Mouse (Mus musculus) stomach, postnatal 0 days (tissue): Measurements from ENCODE around the gene Nemp1. TPM values are rescaled to one million over a fixed set of nuclear protein-coding genes. Genes with fewer than 3 reads are reported as not detected.

Experiments used
- ATAC-seq: fragments of 200-750 bp; cut with Nextera tagmentation; 2 replicates; pipeline ENCODE4 v1.8.0; 2017; ENCODE audit not compliant: low FRiP score, low TSS enrichment
- DNase-seq: peaks from one replicate; pipeline ENCODE4 v3.0.0-alpha.2; 2016; ENCODE audit warnings: low spot score
- H3K27ac ChIP-seq: fragments of 300-500 bp; sonication (generic); replicated peaks from 2 replicates; pipeline ENCODE4 v1.5.1; 2014; ENCODE audit warnings: mild to moderate bottlenecking, control low read depth
- H3K27me3 ChIP-seq: fragments of 300-500 bp; sonication (generic); 2 replicates; pipeline ENCODE4 v1.6.1; 2014; ENCODE audit warnings: low read length; ENCODE audit not compliant: control insufficient read depth, insufficient read depth
- H3K36me3 ChIP-seq: fragments of 300-500 bp; sonication (generic); 2 replicates; pipeline ENCODE4 v1.6.1; 2014; ENCODE audit warnings: low read length, mixed read lengths; ENCODE audit not compliant: control insufficient read depth, insufficient read depth
- H3K4me1 ChIP-seq: fragments of 300-500 bp; sonication (generic); replicated peaks from 2 replicates; pipeline ENCODE4 v1.6.1; 2014; ENCODE audit warnings: antibody characterized with exemption; ENCODE audit not compliant: control insufficient read depth, insufficient read depth
- H3K4me2 ChIP-seq: fragments of 300-500 bp; sonication (generic); replicated peaks from 2 replicates; pipeline ENCODE4 v1.6.1; 2014; ENCODE audit warnings: low read depth, mild to moderate bottlenecking, control low read depth, moderate library complexity
- H3K4me3 ChIP-seq: fragments of 300-500 bp; sonication (generic); 2 replicates; pipeline ENCODE4 v1.5.1; 2014; ENCODE audit warnings: low read depth, low read length, control low read depth
- H3K9ac ChIP-seq: fragments of 300-500 bp; sonication (generic); 2 replicates; pipeline ENCODE4 v1.6.1; 2014; ENCODE audit warnings: mild to moderate bottlenecking, low read length, control low read depth, mixed read lengths
- H3K9me3 ChIP-seq: fragments of 300-500 bp; sonication (generic); 2 replicates; pipeline ENCODE4 v1.6.1; 2016; ENCODE audit warnings: low read length; ENCODE audit not compliant: control insufficient read depth
- CTCF ChIP-seq: IDR thresholded peaks from 2 replicates; pipeline ENCODE4 v1.5.1; 2016; ENCODE audit warnings: antibody characterized with exemption, low read depth, mild to moderate bottlenecking, moderate library complexity
- EP300 ChIP-seq: optimal IDR thresholded peaks from 2 replicates; pipeline ENCODE3; 2016; ENCODE audit warnings: antibody characterized with exemption
- WGBS: fragments of 180-500 bp; shearing (Covaris S2); extraction: QIAGEN DNeasy Blood & Tissue Kit; methylation state at CpG from one replicate; pipeline ENCODE4 v1.1.7; 2014; 5-methylcytosine and 5-hydroxymethylcytosine counted together
- polyA plus RNA-seq: library from polyadenylated mRNA; unstranded; fragments of >200 nt; fragmentation: Nextera tagmentation; extraction: Ambion mirVana; gene quantifications from 2 replicates; pipeline ENCODE4 v1.2.1, GENCODE M21; 2015

The Nemp1 gene
- polyA plus RNA-seq, 1 experiment from 2014 or later, result 4.1 TPM

DNA sequence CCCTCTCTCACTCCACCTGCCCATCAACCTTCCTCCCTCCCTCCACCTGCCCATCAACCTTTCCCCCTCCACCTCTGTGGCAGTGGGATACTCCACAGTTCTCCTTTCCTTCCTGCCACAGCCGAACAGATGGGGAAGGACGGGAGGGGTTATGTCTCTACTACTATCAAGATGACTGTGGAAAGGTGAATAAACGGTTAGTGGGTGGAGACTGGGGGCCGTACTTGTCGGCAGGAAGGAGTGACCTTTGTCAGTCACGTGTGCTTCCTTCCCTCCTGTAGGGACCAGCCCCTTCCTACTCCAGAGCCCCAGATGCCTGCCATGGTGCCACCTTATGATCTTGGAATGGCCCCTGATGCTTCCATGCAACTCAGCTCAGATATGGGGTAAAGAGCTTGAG lies 8.6 kb upstream of the Nemp1 start:
- Histone ChIP-seq H3K4me2 (no peak overlapping the region), H3K27me3 (no peaks in the 10 kb centered on the region), H3K9ac (no peak overlapping the region), H3K4me1 (peaks cover 16% of the 10 kb centered on the region), H3K27ac (no peak overlapping the region), H3K9me3 (no peaks in the 10 kb centered on the region), H3K4me3 (no peak overlapping the region), H3K36me3 (peaks cover 28% of the 10 kb centered on the region)
- no peak for ATAC-seq
- TF ChIP-seq CTCF (no peak), EP300 (no peak)
- WGBS, result 28% methylated on average over 6 of the region's 6 CpGs
- peak; percentile 56 for DNase-seq

- Histone ChIP-seq H3K4me3 (no peak overlapping the region), H3K4me2 (no peak overlapping the region), H3K9ac (no peak overlapping the region), H3K9me3 (no peaks in the 10 kb centered on the region), H3K36me3 (peaks cover 19% of the 10 kb centered on the region), H3K27me3 (no peaks in the 10 kb centered on the region), H3K27ac (no peak overlapping the region), H3K4me1 (peaks cover 16% of the 10 kb centered on the region)
- TF ChIP-seq EP300, result no peak
- TF ChIP-seq CTCF, result no peak
- DNase-seq (no peak), ATAC-seq (no peak)
- 55% methylated on average over 1 of the region's 1 CpGs for WGBS
These were observed 7.2 kb upstream of the Nemp1 start for GRCm38 (mm10) chr10:127659551-127659950.

DNA sequence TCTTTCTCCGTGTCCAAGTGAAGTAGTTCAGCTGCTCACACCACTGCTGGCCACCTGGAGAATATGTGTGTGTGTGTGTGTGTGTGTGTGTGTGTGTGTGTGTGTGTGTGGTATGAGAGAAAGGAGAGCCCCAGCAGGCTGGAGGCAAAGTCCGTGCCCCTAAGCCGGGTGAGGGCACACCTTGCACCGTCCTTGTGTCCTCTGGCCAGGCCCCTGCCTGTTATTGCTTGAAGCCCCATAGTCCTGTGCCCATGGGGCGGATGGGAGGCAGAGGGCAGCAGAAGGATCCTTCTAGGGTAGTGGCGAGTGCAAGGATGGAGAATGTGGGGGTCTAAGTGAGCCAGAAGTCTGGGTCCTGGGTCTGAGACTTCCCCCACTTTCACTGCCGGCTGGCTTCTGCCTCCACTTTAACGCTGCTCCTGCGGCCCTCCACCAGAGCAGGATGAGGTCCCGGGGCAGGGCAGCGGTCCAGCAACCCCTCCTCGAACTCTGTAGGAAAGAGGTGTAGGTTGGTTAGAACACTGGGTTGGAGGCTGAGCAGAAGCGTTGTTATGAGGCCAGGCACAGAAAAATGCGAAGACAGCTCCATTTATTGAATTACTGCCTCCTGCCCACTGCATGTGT lies 5.3 kb upstream of the Nemp1 start:
- Histone ChIP-seq H3K4me1 (peaks cover 22% of the 10 kb centered on the region), H3K9me3 (no peaks in the 10 kb centered on the region), H3K4me3 (peak overlapping the region; percentile 25; the same call in 1 of the 2 replicates), H3K9ac (peak overlapping the region; percentile 59), H3K27ac (peak overlapping the region; percentile 90), H3K36me3 (peaks cover 9% of the 10 kb centered on the region), H3K27me3 (no peaks in the 10 kb centered on the region), H3K4me2 (peak overlapping the region; percentile 55)
- 18% methylated on average over 14 of the region's 14 CpGs for WGBS
- ATAC-seq (peak; percentile 18; the same call in 1 of the 2 replicates), DNase-seq (peak; percentile 60)
- TF ChIP-seq CTCF (no peak), EP300 (no peak)

DNA sequence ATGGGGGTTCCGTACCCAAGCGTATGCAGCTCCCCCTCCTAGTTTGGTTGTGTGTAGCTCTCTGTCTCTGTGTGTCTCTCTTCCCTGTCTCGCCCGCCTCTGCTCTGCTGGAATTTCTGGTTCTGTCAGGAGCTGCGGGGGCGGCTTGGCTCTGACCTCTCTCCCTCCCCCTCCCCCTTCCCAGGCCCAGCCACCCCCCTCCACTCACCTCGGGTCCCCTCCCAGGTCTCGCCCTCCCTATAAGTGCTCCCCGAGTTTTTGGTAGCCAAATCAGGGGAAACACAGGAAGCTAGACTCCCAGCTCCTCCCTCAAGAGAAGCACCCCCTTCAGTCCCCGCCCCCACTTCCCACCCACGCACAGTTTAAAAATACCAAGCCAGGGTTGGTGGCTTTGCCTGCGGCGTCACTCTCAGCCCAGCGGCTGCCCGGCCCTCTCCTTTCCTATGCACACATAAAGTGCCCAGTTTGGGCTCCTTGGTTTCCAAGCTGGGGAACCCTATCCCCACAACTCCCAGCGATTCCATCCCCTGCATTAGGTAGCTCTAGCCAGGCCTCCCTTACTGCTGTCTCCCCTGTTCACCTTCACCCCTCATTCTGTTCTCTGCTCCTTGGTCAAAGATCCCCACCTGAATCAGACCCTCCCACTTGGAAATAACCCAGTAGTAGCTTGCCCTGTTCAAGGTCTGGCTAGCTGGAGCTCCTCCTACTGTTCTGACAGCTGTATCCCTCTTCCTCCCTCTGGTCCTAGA lies 4.6 kb upstream of the Nemp1 start:
- DNase-seq (peak; percentile 88), ATAC-seq (peak; percentile 67)
- Histone ChIP-seq H3K36me3 (peaks cover 5% of the 10 kb centered on the region), H3K27ac (peak overlapping the region; percentile 90), H3K27me3 (no peaks in the 10 kb centered on the region), H3K4me1 (peaks cover 22% of the 10 kb centered on the region), H3K9me3 (no peaks in the 10 kb centered on the region), H3K4me2 (peak overlapping the region; percentile 55), H3K4me3 (peak overlapping the region; percentile 25), H3K9ac (peak overlapping the region; percentile 59)
- no peak for TF ChIP-seq CTCF
- 4% methylated on average over 16 of the region's 16 CpGs for WGBS

GRCm38 (mm10) chr10:127662666-127663253 lies 3.9 kb upstream of the Nemp1 start:
- H3K4me2 ChIP-seq, result peak overlapping the region; percentile 55
- DNase-seq, result peak; percentile 47
- H3K4me3 ChIP-seq, result peak overlapping the region; percentile 25
- peaks cover 22% of the 10 kb centered on the region for H3K4me1 ChIP-seq
- H3K36me3 ChIP-seq, result peaks cover 3% of the 10 kb centered on the region; the same call in 1 of the 2 replicates
- TF ChIP-seq EP300 (no peak), CTCF (peak; percentile 53)
- H3K27ac ChIP-seq, result peak overlapping the region; percentile 90
- no peak for ATAC-seq
- 0 out of 2 replicates have a peak overlapping the region, but pooled peaks have one; percentile 8 for H3K9ac ChIP-seq
- H3K9me3 ChIP-seq, result no peaks in the 10 kb centered on the region
- WGBS, result 33% methylated on average over 17 of the region's 19 CpGs
- no peaks in the 10 kb centered on the region for H3K27me3 ChIP-seq

GRCm38 (mm10) chr10:127663590-127663989 lies 3.1 kb upstream of the Nemp1 start:
- H3K4me1 ChIP-seq, result peaks cover 22% of the 10 kb centered on the region
- peak overlapping the region; percentile 30; the same call in 1 of the 2 replicates for H3K27ac ChIP-seq
- no peaks in the 10 kb centered on the region for H3K9me3 ChIP-seq
- TF ChIP-seq CTCF, result no peak
- TF ChIP-seq EP300, result no peak
- WGBS, result 25% methylated on average over 5 of the region's 5 CpGs
- no peak overlapping the region for H3K4me3 ChIP-seq
- ATAC-seq (no peak), DNase-seq (no peak)
- peaks cover 3% of the 10 kb centered on the region; the same call in 1 of the 2 replicates for H3K36me3 ChIP-seq
- 0 out of 2 replicates have a peak overlapping the region, but pooled peaks have one; percentile 8 for H3K4me2 ChIP-seq
- H3K9ac ChIP-seq, result no peak overlapping the region
- H3K27me3 ChIP-seq, result no peaks in the 10 kb centered on the region
